Mouse (Mus musculus): Measurements from ENCODE around the gene Mob1a.

GRCm38 (mm10) chr6:83316022-83316421, 9.8 kb upstream of the Mob1a start:
- TF ChIP-seq CTCF (IDR thresholded peaks at IDR 0.05; ENCODE audit: control insufficient read depth, insufficient read depth, insufficient read length): no peak
- TF ChIP-seq MAX (IDR thresholded peaks at IDR 0.05): no peak
- TF ChIP-seq CEBPB (IDR thresholded peaks at IDR 0.05; ENCODE audit: low read depth): no peak
- TF ChIP-seq USF1 (IDR thresholded peaks at IDR 0.05; ENCODE audit: low read depth): no peak
- TF ChIP-seq MYOG (IDR thresholded peaks at IDR 0.05; ENCODE audit: control insufficient read depth, extremely low read depth, insufficient read length): no peak
- no peak for TF ChIP-seq MYOD1 (IDR thresholded peaks at IDR 0.05; ENCODE audit: control insufficient read depth, insufficient read length, low read depth)
- no peak for TF ChIP-seq FOSL1 (IDR thresholded peaks at IDR 0.05; ENCODE audit: insufficient read depth, low read length, poor library complexity, severe bottlenecking)

All from C2C12 (cell line).